Mouse (Mus musculus) liver, embryonic 11.5 days (tissue): Measurements from ENCODE around the gene Zfp719. TPM values are rescaled to one million over a fixed set of nuclear protein-coding genes. Genes with fewer than 3 reads are reported as not detected.

ENCODE experiments used
- ATAC-seq: fragments of 200-750 bp; cut with Nextera tagmentation; replicated peaks from 2 replicates; pipeline ENCODE4 v1.8.0; 2017; ENCODE audit warnings: moderate number of reproducible peaks, mild to moderate bottlenecking, moderate TSS enrichment, moderate library complexity; ENCODE audit not compliant: low FRiP score
- DNase-seq: peaks from one replicate; pipeline ENCODE4 v3.0.0-alpha.2; 2017; ENCODE audit warnings: low spot score
- H3K27ac ChIP-seq: fragments of 300-500 bp; sonication (generic); 2 replicates; pipeline ENCODE4 v1.5.1; 2014; ENCODE audit warnings: mild to moderate bottlenecking, low read depth, low read length, control low read depth
- H3K27me3 ChIP-seq: fragments of 300-500 bp; sonication (generic); replicated peaks from 2 replicates; pipeline ENCODE4 v1.6.1; 2014; ENCODE audit warnings: low read length, mixed read lengths; ENCODE audit not compliant: control insufficient read depth, insufficient read depth
- H3K36me3 ChIP-seq: fragments of 300-500 bp; sonication (generic); 2 replicates; pipeline ENCODE4 v1.6.1; 2014; ENCODE audit warnings: mild to moderate bottlenecking, low read length, moderate library complexity, mixed read lengths; ENCODE audit not compliant: control insufficient read depth, insufficient read depth
- H3K4me1 ChIP-seq: fragments of 300-500 bp; sonication (generic); replicated peaks from 2 replicates; pipeline ENCODE4 v1.6.1; 2014; ENCODE audit warnings: low read length, mixed read lengths; ENCODE audit not compliant: control insufficient read depth, insufficient read depth
- H3K4me2 ChIP-seq: fragments of 300-500 bp; sonication (generic); 2 replicates; pipeline ENCODE4 v1.6.1; 2014; ENCODE audit warnings: mild to moderate bottlenecking, control low read depth, moderate library complexity
- H3K4me3 ChIP-seq: fragments of 300-500 bp; sonication (generic); 2 replicates; pipeline ENCODE4 v1.5.1; 2014; ENCODE audit warnings: low read depth, low read length, control low read depth
- H3K9ac ChIP-seq: fragments of 300-500 bp; sonication (generic); 2 replicates; pipeline ENCODE4 v1.6.1; 2014; ENCODE audit warnings: low read depth, low read length, control low read depth
- H3K9me3 ChIP-seq: fragments of 300-500 bp; sonication (generic); 2 replicates; pipeline ENCODE4 v1.6.1; 2016; ENCODE audit warnings: low read length, inconsistent platforms, mixed read lengths; ENCODE audit not compliant: control insufficient read depth
- WGBS: fragments of 180-500 bp; shearing (Covaris S2); extraction: QIAGEN DNeasy Blood & Tissue Kit; methylation state at CpG from one replicate; pipeline ENCODE4 v1.1.7; 2014; 5-methylcytosine and 5-hydroxymethylcytosine counted together
- polyA plus RNA-seq: library from polyadenylated mRNA; unstranded; fragments of >200 nt; fragmentation: Nextera tagmentation; extraction: Ambion mirVana; gene quantifications from 2 replicates; pipeline ENCODE4 v1.2.1, GENCODE M21; 2014

Gene Zfp719
- polyA plus RNA-seq, 1 experiment from 2014 or later, result 7.0 TPM

- Histone ChIP-seq H3K4me1 (peaks cover 7% of the 10 kb centered on the region), H3K9ac (no peak overlapping the region), H3K27ac (no peak overlapping the region), H3K27me3 (no peaks in the 10 kb centered on the region), H3K4me3 (no peak overlapping the region), H3K4me2 (no peak overlapping the region), H3K36me3 (peaks cover 41% of the 10 kb centered on the region), H3K9me3 (no peaks in the 10 kb centered on the region)
- WGBS, result 89% methylated on average over 5 of the region's 5 CpGs
- DNase-seq, result no peak
- no peak for ATAC-seq
Measured at GRCm38 (mm10) chr7:43584790-43585189, 5.4 kb downstream of the Zfp719 start.

DNA sequence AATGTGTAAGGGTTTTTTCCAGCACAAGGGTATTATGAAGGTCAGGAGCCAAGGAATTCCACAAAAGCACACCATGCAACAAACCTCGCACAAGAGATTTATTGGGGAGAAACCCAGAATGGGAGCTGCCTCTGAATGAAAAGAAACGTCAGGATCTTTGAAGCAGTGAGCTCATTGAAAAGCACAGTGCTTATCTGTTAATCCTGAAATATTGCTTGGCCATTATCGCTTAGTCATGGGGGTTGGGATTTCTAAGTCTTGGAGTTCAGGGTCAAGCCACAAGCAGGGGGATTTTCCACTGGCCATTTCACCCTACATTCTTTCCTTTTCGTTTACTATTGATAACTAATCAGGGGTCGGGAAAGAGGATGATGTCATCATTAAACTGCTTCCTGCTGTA lies 22.5 kb downstream of the Zfp719 start:
- Histone ChIP-seq H3K36me3 (no peaks in the 10 kb centered on the region), H3K27me3 (no peaks in the 10 kb centered on the region), H3K9ac (no peak overlapping the region), H3K9me3 (no peaks in the 10 kb centered on the region), H3K27ac (no peak overlapping the region), H3K4me2 (no peak overlapping the region), H3K4me3 (no peak overlapping the region), H3K4me1 (no peaks in the 10 kb centered on the region)
- DNase-seq, result no peak
- no peak for ATAC-seq
- WGBS, result 28% methylated on average over 5 of the region's 5 CpGs

- peak within 1 kb of the TSS; percentile 49 for H3K4me3 ChIP-seq
- no peaks in the 10 kb centered on the region for H3K9me3 ChIP-seq
- 15% methylated on average over 41 of the region's 41 CpGs for WGBS
- H3K27ac ChIP-seq, result no peak within 1 kb of the TSS
- no peaks in the 10 kb centered on the region for H3K36me3 ChIP-seq
- H3K9ac ChIP-seq, result no peak within 1 kb of the TSS
- no peaks in the 10 kb centered on the region for H3K27me3 ChIP-seq
- DNase-seq (peak; percentile 47), ATAC-seq (peak; percentile 73)
- peak within 1 kb of the TSS; percentile 75 for H3K4me2 ChIP-seq
- H3K4me1 ChIP-seq, result peaks cover 3% of the 10 kb centered on the region; the same call in 1 of the 2 replicates
Measured at GRCm38 (mm10) chr7:43606896-43607742, 27.7 kb downstream of the Zfp719 start, which contains the start of gene Zfp819. Gene Zfp819 (plus strand): TSS chr7:43607169.

DNA sequence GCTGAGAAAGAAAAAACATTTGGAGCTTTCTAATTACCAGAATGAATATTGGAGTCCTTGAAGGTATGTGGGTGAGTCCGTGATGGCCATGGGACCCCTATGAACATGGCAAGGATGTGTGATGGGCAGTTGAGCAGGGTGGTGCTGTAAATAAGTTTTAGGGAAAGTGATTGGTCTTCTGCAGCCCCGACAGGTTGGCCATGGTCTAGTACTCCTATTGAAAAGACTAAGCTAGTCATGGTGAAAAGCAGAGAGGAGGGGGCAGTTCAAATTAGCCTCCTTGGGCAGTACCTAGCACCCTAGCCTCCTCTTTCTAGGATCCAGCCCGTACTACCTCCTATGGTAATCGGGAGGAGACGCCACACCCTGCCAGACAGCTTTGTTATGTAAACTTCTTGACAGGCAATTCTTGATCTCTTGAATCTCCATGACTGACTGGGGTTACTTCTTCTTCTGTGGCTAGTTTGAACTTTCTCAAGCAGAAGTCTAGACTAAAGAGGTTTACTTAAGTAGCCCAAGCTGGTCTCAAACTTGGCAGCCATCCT lies 28.4 kb downstream of the Zfp719 start:
- Histone ChIP-seq H3K9me3 (no peaks in the 10 kb centered on the region), H3K4me2 (no peak overlapping the region; the same call in 1 of the 2 replicates), H3K4me1 (peaks cover 3% of the 10 kb centered on the region; the same call in 1 of the 2 replicates), H3K27me3 (no peaks in the 10 kb centered on the region), H3K9ac (no peak overlapping the region), H3K27ac (no peak overlapping the region), H3K4me3 (no peak overlapping the region), H3K36me3 (no peaks in the 10 kb centered on the region)
- WGBS, result 41% methylated on average over 5 of the region's 5 CpGs
- no peak for DNase-seq
- ATAC-seq, result no peak

GRCm38 (mm10) chr7:43608316-43608824 lies 29.0 kb downstream of the Zfp719 start:
- Histone ChIP-seq H3K27me3 (no peaks in the 10 kb centered on the region), H3K9me3 (no peaks in the 10 kb centered on the region), H3K4me3 (no peak overlapping the region), H3K9ac (no peak overlapping the region), H3K4me1 (peaks cover 3% of the 10 kb centered on the region; the same call in 1 of the 2 replicates), H3K4me2 (no peak overlapping the region), H3K36me3 (no peaks in the 10 kb centered on the region), H3K27ac (no peak overlapping the region)
- WGBS, result 69% methylated on average over 7 of the region's 7 CpGs
- ATAC-seq, result no peak
- DNase-seq, result no peak

DNA sequence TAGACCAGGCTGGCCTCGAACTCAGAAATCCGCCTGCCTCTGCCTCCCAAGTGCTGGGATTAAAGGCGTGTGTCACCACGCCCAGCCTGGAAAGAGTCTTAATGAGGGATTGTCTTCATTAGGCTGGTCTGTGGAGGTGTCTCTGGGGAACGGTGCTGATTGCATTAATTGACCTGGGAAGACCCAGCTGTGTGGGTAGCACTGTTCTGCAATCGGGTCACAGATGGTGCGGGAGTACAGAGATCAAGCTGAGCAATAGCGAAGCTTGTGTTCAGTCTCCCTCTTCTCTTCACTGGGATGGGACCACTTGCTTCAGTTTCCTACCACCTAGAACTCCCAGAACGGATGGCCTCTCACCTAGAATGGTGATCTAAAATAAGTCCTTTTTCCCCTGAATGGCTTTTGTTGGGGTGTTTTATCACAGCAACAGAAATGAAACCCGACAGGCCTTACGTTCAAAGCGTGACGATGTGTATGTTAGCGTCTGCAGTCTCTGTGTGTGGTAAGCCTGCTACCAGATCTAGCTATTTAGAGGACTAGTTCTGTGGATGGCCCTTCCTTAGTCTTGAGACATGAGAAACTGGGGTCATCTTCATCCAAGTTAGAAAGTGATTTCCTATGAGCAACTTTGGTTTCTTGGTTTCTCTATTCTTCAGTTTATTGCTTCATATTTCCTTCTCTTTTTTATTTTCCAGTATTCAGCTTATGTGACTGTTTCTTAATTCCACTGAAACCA lies 34.6 kb downstream of the Zfp719 start:
- no peak for DNase-seq
- no peaks in the 10 kb centered on the region for H3K4me1 ChIP-seq
- H3K4me3 ChIP-seq, result no peak overlapping the region
- 92% methylated on average over 14 of the region's 14 CpGs for WGBS
- no peak overlapping the region for H3K27ac ChIP-seq
- H3K4me2 ChIP-seq, result no peak overlapping the region
- H3K9ac ChIP-seq, result no peak overlapping the region
- no peaks in the 10 kb centered on the region for H3K27me3 ChIP-seq
- ATAC-seq, result no peak
- no peaks in the 10 kb centered on the region for H3K9me3 ChIP-seq
- no peaks in the 10 kb centered on the region for H3K36me3 ChIP-seq

- no peaks in the 10 kb centered on the region for H3K9me3 ChIP-seq
- ATAC-seq (no peak), DNase-seq (no peak)
- H3K4me3 ChIP-seq, result no peak overlapping the region
- no peaks in the 10 kb centered on the region for H3K36me3 ChIP-seq
- H3K27me3 ChIP-seq, result no peaks in the 10 kb centered on the region
- H3K4me1 ChIP-seq, result no peaks in the 10 kb centered on the region
- 66% methylated on average over 7 of the region's 7 CpGs for WGBS
- no peak overlapping the region for H3K27ac ChIP-seq
- no peak overlapping the region for H3K9ac ChIP-seq
- H3K4me2 ChIP-seq, result no peak overlapping the region
Measured at GRCm38 (mm10) chr7:43622927-43623326, 43.5 kb downstream of the Zfp719 start.

DNA sequence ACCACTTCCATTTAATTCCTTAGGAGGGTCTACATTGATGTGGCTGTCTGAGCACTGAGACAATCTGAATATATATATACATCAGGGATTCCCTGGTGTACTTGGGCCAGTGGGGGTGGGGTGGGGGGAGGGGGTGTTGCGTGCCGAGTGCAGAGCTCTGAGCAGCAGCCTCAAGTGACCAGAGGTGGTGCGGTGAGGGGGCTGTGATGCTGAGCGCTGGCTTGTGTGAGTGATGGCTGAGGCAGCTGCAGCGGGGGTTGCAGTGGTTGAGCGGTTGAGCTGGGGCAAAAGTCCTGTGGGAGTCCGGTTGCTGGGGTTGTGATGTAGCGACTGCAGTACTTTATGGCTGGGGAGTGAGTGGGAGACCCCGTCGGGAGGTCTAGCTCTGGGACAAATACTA lies 44.4 kb downstream of the Zfp719 start:
- no peak overlapping the region for H3K4me2 ChIP-seq
- H3K36me3 ChIP-seq, result no peaks in the 10 kb centered on the region
- WGBS, result 24% methylated on average over 10 of the region's 10 CpGs
- H3K27me3 ChIP-seq, result no peaks in the 10 kb centered on the region
- H3K27ac ChIP-seq, result no peak overlapping the region
- no peak overlapping the region for H3K4me3 ChIP-seq
- ATAC-seq, result no peak
- no peaks in the 10 kb centered on the region for H3K9me3 ChIP-seq
- H3K9ac ChIP-seq, result no peak overlapping the region
- DNase-seq, result no peak
- no peaks in the 10 kb centered on the region for H3K4me1 ChIP-seq
